Mouse (Mus musculus) CH12.LX (cell line): ENCODE data around the gene Ptgr2.

Experiments
- CTCF ChIP-seq, 2 experiments: IDR thresholded peaks in 1 of 2; conservative IDR thresholded peaks in 1 of 2; 2 replicates each; pipeline ENCODE4 v1.5.1; 2011 to 2012; ENCODE audit warnings: low read depth in 2 of 2, low read length in 2 of 2, improper control_type of control experiment in 1 of 2, inconsistent platforms in 1 of 2, mild to moderate bottlenecking in 1 of 2, moderate library complexity in 1 of 2
- E2F4 ChIP-seq: IDR thresholded peaks from 2 replicates; pipeline ENCODE4 v1.6.1; 2011; ENCODE audit warnings: low read depth, low read length, improper control_type of control experiment; ENCODE audit not compliant: insufficient replicate concordance
- ELF1 ChIP-seq: IDR thresholded peaks from 2 replicates; pipeline ENCODE4 v1.6.1; 2014; ENCODE audit warnings: low read depth, mild to moderate bottlenecking, inconsistent platforms, low read length, improper control_type of control experiment
- POLR2A ChIP-seq: IDR thresholded peaks from 2 replicates; pipeline ENCODE4 v1.6.1; 2011; ENCODE audit warnings: low read depth, mild to moderate bottlenecking, improper control_type of control experiment, low read length
- POLR2AphosphoS2 ChIP-seq: IDR thresholded peaks from 2 replicates; pipeline ENCODE4 v1.6.1; 2011; ENCODE audit warnings: low read depth, low read length, improper control_type of control experiment
- ZC3H11A ChIP-seq: IDR thresholded peaks from 2 replicates; pipeline ENCODE4 v1.6.1; 2012; ENCODE audit warnings: low read depth, mild to moderate bottlenecking, inconsistent platforms, low read length, improper control_type of control experiment
- ZKSCAN1 ChIP-seq: IDR thresholded peaks from 2 replicates; pipeline ENCODE4 v1.6.1; 2012; ENCODE audit warnings: low read depth, inconsistent platforms, low read length, improper control_type of control experiment, borderline replicate concordance

DNA sequence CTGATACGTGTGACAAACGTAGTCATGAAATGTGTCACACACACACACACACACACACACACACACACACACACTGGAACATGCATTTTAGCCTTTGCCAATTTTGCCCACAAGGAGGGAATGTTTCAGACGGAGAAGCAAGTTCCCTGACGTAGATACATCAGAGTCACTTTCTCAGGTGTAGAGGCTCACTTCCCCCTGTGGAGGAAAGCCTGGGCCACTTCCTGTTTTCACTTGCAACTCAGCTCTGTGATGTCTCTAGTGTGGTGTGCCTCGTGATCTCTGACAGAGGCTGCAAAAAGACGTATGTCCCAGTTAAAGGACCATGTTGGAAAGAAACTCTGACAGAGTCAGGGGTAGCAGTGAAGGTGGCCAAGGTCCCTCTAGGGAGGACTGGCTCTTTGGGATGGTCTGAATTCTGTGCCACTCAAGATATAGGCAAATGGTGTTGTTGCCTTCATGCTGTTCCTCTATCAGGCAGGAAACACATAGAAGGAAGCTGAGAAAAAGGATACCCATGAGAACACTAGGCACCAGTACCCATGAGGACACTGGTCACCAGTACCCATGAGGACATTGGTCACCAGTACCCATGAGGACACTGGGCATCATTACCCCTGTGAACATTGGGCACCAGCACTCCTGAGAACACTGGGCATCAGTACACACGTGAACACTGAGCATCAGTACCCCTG, 41.8 kb upstream of the Ptgr2 start:
- TF ChIP-seq ZKSCAN1: no peak
- no peak for TF ChIP-seq POLR2AphosphoS2
- TF ChIP-seq CTCF (conservative IDR thresholded peaks at IDR 0.05 in 1 of 2, IDR thresholded peaks at IDR 0.05 in 1 of 2; ENCODE audit: low read depth in 2 of 2, low read length in 2 of 2): 0 out of 4 replicates have a peak, but pooled peaks of 1 of the 2 experiments have one; percentile 2
- TF ChIP-seq ZC3H11A: no peak
- TF ChIP-seq ELF1: peak; percentile 88
- TF ChIP-seq POLR2A: no peak
- TF ChIP-seq E2F4: no peak
